Mouse (Mus musculus): ENCODE measurements around the gene Hdac9. TPM values are rescaled to one million over a fixed set of nuclear protein-coding genes. Genes with fewer than 3 reads are reported as not detected.

Gene Hdac9
- polyA plus RNA-seq, 1 experiment from 2014 or later = 5.3 TPM

DNA sequence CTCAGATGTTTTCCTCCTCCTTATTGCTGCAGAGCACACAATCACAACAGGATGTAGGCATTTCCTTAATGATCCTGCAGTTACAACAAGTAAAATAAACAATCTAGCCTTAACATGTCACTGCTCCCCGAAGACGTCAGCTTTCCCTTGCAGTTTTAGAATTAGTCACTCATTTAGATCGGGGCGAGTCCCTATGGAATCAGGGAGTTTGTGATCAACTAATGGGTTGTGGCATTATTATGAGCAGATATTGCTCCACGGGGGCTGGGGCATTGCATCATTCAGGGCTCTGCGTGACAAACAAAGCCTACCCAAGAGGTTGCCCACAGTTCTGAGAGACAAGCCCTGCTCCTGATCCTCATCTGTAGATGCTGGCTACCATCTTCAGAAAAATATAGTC lies 96.7 kb downstream of the Hdac9 start:
- WGBS = 55% methylated on average over 6 of the region's 6 CpGs
- Histone ChIP-seq H3K27me3 (ENCODE audit: control insufficient read depth, insufficient read depth, low read length) (no peaks in the 10 kb centered on the region), H3K4me1 (ENCODE audit: control insufficient read depth, insufficient read depth, low read length) (no peaks in the 10 kb centered on the region), H3K4me2 (replicated peaks; ENCODE audit: low read depth, low read length) (no peak overlapping the region), H3K9me3 (ENCODE audit: control insufficient read depth, low read length) (no peaks in the 10 kb centered on the region), H3K27ac (ENCODE audit: low read depth, low read length) (no peak overlapping the region), H3K4me3 (ENCODE audit: low read length) (no peak overlapping the region), H3K9ac (ENCODE audit: low read depth, low read length) (no peak overlapping the region), H3K36me3 (ENCODE audit: control insufficient read depth, insufficient read depth, low read length) (no peaks in the 10 kb centered on the region)
- ATAC-seq (ENCODE audit: low FRiP score, low TSS enrichment) = no peak

DNA sequence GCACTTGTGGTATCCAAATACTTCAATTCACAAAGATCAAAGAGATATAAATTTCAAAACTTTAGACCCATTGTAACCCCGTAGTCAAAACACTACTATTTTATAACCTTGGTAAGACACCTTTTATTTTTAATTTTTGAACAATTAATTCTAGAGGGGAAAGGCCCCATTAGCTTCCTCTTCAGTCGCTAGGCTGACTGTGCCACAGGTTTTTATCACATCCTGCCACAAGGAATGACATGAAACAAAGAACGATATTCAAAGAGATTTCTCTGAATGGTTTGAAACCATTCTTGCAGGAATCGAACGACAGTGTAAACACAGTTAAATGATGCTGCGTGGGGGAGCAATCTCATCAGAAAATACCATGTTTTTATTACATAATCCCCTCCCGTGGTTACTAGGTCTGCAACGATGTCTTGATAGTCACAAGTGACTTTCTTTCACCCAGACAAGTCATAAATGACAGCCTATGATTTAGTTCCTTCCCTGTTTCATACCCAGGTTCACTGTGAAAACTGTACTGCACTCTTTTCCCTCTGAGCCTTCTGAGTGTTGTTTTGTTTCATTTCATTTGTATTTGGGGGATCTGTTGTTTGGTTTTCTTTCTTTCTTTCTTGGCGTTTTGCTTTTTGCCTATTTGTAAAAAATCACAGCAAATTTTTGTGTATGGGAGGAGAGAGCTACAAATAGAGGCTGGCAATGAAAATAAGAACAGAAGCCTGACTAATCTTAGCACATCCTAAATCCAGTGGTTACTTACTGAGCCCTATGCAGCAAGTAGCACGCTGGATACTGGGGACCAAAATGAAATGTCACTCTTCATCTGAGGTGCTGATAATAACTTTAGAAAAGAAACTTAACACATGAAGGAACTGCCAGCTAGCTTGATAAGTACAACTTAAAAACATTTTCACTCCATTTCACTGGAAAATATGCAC lies 105.0 kb downstream of the Hdac9 start:
- Histone ChIP-seq H3K4me2 (replicated peaks; ENCODE audit: low read depth, low read length) (no peak overlapping the region), H3K9me3 (ENCODE audit: control insufficient read depth, low read length) (no peaks in the 10 kb centered on the region), H3K4me3 (ENCODE audit: low read length) (no peak overlapping the region), H3K36me3 (ENCODE audit: control insufficient read depth, insufficient read depth, low read length) (no peaks in the 10 kb centered on the region), H3K27me3 (ENCODE audit: control insufficient read depth, insufficient read depth, low read length) (no peaks in the 10 kb centered on the region), H3K9ac (ENCODE audit: low read depth, low read length) (no peak overlapping the region), H3K27ac (ENCODE audit: low read depth, low read length) (no peak overlapping the region), H3K4me1 (ENCODE audit: control insufficient read depth, insufficient read depth, low read length) (no peaks in the 10 kb centered on the region)
- no peak for ATAC-seq (ENCODE audit: low FRiP score, low TSS enrichment)
- WGBS = 50% methylated on average over 10 of the region's 10 CpGs

DNA sequence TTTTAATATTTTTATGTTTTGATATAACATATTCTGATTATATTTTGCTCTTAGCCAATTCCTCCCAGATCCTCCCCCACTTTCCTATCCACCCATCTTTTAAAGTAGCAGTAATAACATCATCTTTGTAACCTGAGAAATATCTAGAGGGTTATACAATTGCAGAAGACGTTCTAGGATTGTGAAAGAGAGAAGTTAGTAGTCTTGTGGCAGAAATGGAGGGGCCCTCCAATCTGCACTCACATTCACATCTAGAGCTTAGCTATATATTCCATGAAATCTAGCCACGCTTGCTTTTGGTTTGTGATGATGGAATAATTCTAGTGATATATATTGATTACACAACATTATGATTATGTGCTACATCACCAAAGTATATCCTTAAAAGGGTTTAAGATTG lies 106.7 kb downstream of the Hdac9 start:
- no peak for ATAC-seq (ENCODE audit: low FRiP score, low TSS enrichment)
- WGBS = 74% methylated on average over 2 of the region's 2 CpGs
- Histone ChIP-seq H3K9me3 (ENCODE audit: control insufficient read depth, low read length) (no peaks in the 10 kb centered on the region), H3K27ac (ENCODE audit: low read depth, low read length) (no peak overlapping the region), H3K4me1 (ENCODE audit: control insufficient read depth, insufficient read depth, low read length) (no peaks in the 10 kb centered on the region), H3K4me3 (ENCODE audit: low read length) (no peak overlapping the region), H3K36me3 (ENCODE audit: control insufficient read depth, insufficient read depth, low read length) (no peaks in the 10 kb centered on the region), H3K27me3 (ENCODE audit: control insufficient read depth, insufficient read depth, low read length) (no peaks in the 10 kb centered on the region), H3K4me2 (replicated peaks; ENCODE audit: low read depth, low read length) (no peak overlapping the region), H3K9ac (ENCODE audit: low read depth, low read length) (no peak overlapping the region)

DNA sequence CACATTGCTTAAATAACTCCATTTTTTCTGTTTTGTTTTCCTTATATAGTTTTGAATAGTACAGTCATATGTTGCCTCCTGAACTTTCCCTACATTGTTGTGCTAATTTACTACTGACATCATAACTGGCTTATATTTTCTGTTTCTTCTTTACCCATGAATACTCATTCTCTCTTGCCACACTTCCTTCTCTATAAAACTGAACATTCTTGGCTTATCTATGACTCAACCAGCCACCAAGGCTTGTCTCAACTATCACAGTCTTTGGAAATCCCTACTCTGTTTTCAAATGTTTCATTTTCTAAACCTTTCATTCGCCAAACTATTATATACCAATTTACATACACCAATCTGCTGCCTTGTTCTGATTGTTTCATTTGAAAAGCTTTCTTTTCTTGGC lies 108.7 kb downstream of the Hdac9 start:
- no peak overlapping the region for H3K27ac ChIP-seq (ENCODE audit: low read depth, low read length)
- WGBS = 91% methylated on average over 1 of the region's 1 CpGs
- H3K4me3 ChIP-seq (ENCODE audit: low read length) = no peak overlapping the region
- no peak overlapping the region for H3K9ac ChIP-seq (ENCODE audit: low read depth, low read length)
- H3K36me3 ChIP-seq (ENCODE audit: control insufficient read depth, insufficient read depth, low read length) = no peaks in the 10 kb centered on the region
- H3K4me2 ChIP-seq (replicated peaks; ENCODE audit: low read depth, low read length) = no peak overlapping the region
- H3K9me3 ChIP-seq (ENCODE audit: control insufficient read depth, low read length) = no peaks in the 10 kb centered on the region
- ATAC-seq (ENCODE audit: low FRiP score, low TSS enrichment) = no peak
- no peaks in the 10 kb centered on the region for H3K4me1 ChIP-seq (ENCODE audit: control insufficient read depth, insufficient read depth, low read length)
- no peaks in the 10 kb centered on the region for H3K27me3 ChIP-seq (ENCODE audit: control insufficient read depth, insufficient read depth, low read length)

DNA sequence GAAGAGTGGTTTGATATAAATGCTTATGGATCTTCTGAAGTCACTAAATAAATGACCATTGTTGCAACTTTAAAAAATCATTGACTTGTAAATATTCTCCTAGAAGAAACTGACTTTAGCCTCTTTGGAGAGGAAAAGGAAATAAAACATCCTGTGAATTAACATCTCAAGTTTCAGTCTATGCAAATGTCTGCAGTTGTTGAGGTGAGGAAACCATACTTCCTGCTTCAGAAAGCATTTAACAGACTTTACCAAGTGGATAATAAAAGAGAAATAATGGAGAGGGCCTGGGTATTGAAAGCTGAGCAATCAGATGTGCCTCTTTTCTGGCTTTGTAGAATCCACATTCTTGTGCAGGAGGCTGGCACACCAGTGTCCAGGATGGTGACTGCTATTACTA lies 110.4 kb downstream of the Hdac9 start:
- Histone ChIP-seq H3K27ac (ENCODE audit: low read depth, low read length) (no peak overlapping the region), H3K9ac (ENCODE audit: low read depth, low read length) (no peak overlapping the region), H3K4me1 (ENCODE audit: control insufficient read depth, insufficient read depth, low read length) (no peaks in the 10 kb centered on the region), H3K4me3 (ENCODE audit: low read length) (no peak overlapping the region), H3K36me3 (ENCODE audit: control insufficient read depth, insufficient read depth, low read length) (no peaks in the 10 kb centered on the region), H3K4me2 (replicated peaks; ENCODE audit: low read depth, low read length) (no peak overlapping the region), H3K27me3 (ENCODE audit: control insufficient read depth, insufficient read depth, low read length) (no peaks in the 10 kb centered on the region), H3K9me3 (ENCODE audit: control insufficient read depth, low read length) (no peaks in the 10 kb centered on the region)
- ATAC-seq (ENCODE audit: low FRiP score, low TSS enrichment) = no peak

DNA sequence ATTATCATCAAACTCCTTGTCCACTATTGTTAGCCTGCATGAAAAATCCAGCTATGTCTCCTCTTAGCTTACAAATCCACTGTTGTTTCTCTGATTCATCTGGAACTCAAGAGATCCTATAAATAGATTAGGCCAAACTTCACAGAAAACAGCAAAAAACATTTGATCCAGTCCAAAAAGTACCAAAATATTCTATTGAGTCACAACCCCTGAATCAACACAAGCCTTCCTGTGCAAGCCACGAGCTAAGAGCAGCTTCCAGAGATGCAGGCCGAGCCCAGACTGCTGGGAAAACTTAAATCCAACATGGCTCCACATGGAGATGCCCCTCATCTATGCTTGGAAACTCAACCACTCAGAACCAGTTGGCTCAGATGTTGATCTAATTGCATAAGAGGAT lies 113.2 kb downstream of the Hdac9 start:
- H3K4me1 ChIP-seq (ENCODE audit: control insufficient read depth, insufficient read depth, low read length) = no peaks in the 10 kb centered on the region
- no peak for ATAC-seq (ENCODE audit: low FRiP score, low TSS enrichment)
- H3K4me2 ChIP-seq (replicated peaks; ENCODE audit: low read depth, low read length) = no peak overlapping the region
- H3K9me3 ChIP-seq (ENCODE audit: control insufficient read depth, low read length) = no peaks in the 10 kb centered on the region
- no peaks in the 10 kb centered on the region for H3K36me3 ChIP-seq (ENCODE audit: control insufficient read depth, insufficient read depth, low read length)
- no peak overlapping the region for H3K9ac ChIP-seq (ENCODE audit: low read depth, low read length)
- WGBS = 80% methylated on average over 2 of the region's 2 CpGs
- no peak overlapping the region for H3K4me3 ChIP-seq (ENCODE audit: low read length)
- H3K27me3 ChIP-seq (ENCODE audit: control insufficient read depth, insufficient read depth, low read length) = no peaks in the 10 kb centered on the region
- H3K27ac ChIP-seq (ENCODE audit: low read depth, low read length) = no peak overlapping the region

DNA sequence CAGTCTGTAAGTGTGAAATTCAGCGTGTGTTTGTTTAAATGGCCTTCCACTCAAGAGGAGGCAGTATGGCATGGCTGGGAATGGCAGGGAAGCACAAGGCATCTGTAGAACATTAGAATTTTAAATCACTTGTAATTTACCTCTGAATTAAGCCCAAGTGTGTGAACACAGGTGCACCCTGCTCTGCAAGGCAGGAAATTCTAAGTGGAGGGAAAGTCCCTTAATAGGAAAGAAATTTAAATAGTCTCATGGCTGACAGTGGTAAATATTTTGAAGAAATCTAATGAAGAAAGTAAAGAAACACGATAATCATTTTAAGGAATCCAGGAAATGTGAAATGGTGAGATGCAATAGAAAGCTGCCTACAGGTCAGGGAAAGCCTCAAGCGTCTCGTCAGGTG lies 114.6 kb downstream of the Hdac9 start:
- Histone ChIP-seq H3K4me3 (ENCODE audit: low read length) (no peak overlapping the region), H3K9ac (ENCODE audit: low read depth, low read length) (no peak overlapping the region), H3K4me2 (replicated peaks; ENCODE audit: low read depth, low read length) (no peak overlapping the region), H3K4me1 (ENCODE audit: control insufficient read depth, insufficient read depth, low read length) (no peaks in the 10 kb centered on the region), H3K27me3 (ENCODE audit: control insufficient read depth, insufficient read depth, low read length) (no peaks in the 10 kb centered on the region), H3K36me3 (ENCODE audit: control insufficient read depth, insufficient read depth, low read length) (no peaks in the 10 kb centered on the region), H3K27ac (ENCODE audit: low read depth, low read length) (no peak overlapping the region), H3K9me3 (ENCODE audit: control insufficient read depth, low read length) (no peaks in the 10 kb centered on the region)
- WGBS = 79% methylated on average over 4 of the region's 4 CpGs
- no peak for ATAC-seq (ENCODE audit: low FRiP score, low TSS enrichment)

DNA sequence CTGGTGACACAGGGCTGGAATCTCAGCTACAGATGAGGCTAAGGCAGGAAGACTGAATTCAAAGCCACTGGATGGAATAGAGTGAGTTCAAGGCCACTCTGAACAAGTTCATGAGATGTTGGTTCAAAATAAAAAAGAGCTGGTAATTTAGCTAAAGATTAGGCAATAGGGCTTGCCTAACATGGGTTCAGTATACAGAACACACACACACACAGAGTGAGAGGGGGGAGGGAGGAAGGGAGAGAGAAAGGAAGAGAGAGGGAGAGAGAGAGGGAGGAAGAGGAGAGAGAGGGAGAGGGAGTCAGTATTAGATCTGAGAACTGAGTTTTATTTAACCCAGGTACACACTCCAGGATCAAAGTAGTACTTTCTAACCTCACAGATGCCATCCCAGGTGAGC lies 115.1 kb downstream of the Hdac9 start:
- Histone ChIP-seq H3K27ac (ENCODE audit: low read depth, low read length) (no peak overlapping the region), H3K9me3 (ENCODE audit: control insufficient read depth, low read length) (no peaks in the 10 kb centered on the region), H3K4me2 (replicated peaks; ENCODE audit: low read depth, low read length) (no peak overlapping the region), H3K4me1 (ENCODE audit: control insufficient read depth, insufficient read depth, low read length) (no peaks in the 10 kb centered on the region), H3K27me3 (ENCODE audit: control insufficient read depth, insufficient read depth, low read length) (no peaks in the 10 kb centered on the region), H3K36me3 (ENCODE audit: control insufficient read depth, insufficient read depth, low read length) (no peaks in the 10 kb centered on the region), H3K9ac (ENCODE audit: low read depth, low read length) (no peak overlapping the region), H3K4me3 (ENCODE audit: low read length) (no peak overlapping the region)
- no peak for ATAC-seq (ENCODE audit: low FRiP score, low TSS enrichment)

DNA sequence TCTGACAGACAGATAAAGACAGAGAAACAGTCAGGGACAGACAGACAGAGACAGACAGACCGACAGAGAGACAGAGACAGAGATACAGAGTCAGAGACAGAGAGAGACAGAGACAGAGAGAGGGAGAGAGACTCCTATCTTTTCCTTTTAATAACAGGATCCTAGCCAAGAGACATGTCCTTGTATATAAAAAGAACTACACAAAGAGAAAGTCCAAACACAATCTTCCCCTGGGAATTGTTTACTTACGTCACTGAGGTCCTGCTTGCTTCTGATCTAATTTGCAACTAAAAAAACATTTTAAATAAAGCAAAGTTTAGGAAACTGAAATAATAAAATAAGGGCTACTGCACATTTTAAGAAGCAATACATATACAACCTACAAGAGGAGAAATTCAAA lies 119.5 kb downstream of the Hdac9 start:
- Histone ChIP-seq H3K27me3 (ENCODE audit: control insufficient read depth, insufficient read depth, low read length) (no peaks in the 10 kb centered on the region), H3K9ac (ENCODE audit: low read depth, low read length) (no peak overlapping the region), H3K9me3 (ENCODE audit: control insufficient read depth, low read length) (no peaks in the 10 kb centered on the region), H3K4me2 (replicated peaks; ENCODE audit: low read depth, low read length) (no peak overlapping the region), H3K4me1 (ENCODE audit: control insufficient read depth, insufficient read depth, low read length) (no peaks in the 10 kb centered on the region; the same call in 1 of the 2 replicates), H3K4me3 (ENCODE audit: low read length) (no peak overlapping the region), H3K36me3 (ENCODE audit: control insufficient read depth, insufficient read depth, low read length) (no peaks in the 10 kb centered on the region), H3K27ac (ENCODE audit: low read depth, low read length) (no peak overlapping the region)
- ATAC-seq (ENCODE audit: low FRiP score, low TSS enrichment) = no peak
- 75% methylated on average over 2 of the region's 2 CpGs for WGBS
